Mouse (Mus musculus): Measurements from ENCODE around the gene Tmem258. TPM values are rescaled to one million over a fixed set of nuclear protein-coding genes. Genes with fewer than 3 reads are reported as not detected.
"Not testable (repeated sequence)": the region's sequence is repeated elsewhere in the genome, so short reads cannot be mapped to it uniquely, and the experiment has no call there.

Gene Tmem258
- polyA plus RNA-seq (2015; fragmentation: Nextera tagmentation; extraction: Ambion mirVana) = 351 and 380 TPM in 2 replicates

DNA sequence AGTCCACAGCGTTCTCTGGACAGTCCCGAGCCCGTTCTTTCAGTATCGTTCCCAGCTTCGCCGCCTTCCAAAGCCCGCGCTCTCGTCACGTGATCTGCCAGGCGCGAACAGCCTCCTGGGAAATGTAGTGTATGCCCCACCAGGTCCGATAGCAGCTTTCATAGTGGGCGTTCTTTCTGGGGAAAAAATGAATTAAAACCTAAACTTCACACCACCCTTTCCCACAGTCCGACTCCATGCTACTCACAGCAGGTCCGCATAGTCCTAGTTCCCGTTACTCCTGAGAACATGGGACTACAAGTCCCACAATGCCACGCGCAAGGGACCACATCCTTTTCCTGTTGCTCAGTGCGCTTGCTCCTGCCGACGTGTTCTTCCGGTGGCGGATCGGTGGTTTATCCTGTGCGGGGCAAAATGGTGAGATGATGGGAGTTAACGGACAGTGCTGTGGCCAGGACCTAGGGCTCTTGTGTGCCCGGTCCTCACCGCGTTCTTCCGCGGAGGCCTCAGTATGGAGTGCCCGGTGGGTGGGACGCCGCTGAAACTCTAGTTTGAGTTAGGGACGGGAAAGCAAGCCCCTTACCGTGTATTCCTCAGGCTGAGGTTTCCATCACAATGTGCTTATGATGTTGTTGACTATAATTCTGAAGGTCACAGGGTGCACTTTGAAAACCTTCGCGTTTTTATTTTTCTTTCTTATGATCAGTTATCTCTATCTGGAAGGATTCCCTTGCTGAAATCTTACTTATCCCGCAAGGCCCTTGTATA, at the start of gene Tmem258, which contains the start of gene Fen1:
Gene Tmem258 (plus strand): TSS at position 167 of the 768 bp plus-strand sequence.
Gene Fen1 (minus strand): TSS at position 322 of the 768 bp plus-strand sequence.
- H3K36me3 ChIP-seq = peaks cover 39% of the 10 kb centered on the region; the same call in 1 of the 2 replicates
- H3K9me3 ChIP-seq (replicated peaks) = no peaks in the 10 kb centered on the region

DNA sequence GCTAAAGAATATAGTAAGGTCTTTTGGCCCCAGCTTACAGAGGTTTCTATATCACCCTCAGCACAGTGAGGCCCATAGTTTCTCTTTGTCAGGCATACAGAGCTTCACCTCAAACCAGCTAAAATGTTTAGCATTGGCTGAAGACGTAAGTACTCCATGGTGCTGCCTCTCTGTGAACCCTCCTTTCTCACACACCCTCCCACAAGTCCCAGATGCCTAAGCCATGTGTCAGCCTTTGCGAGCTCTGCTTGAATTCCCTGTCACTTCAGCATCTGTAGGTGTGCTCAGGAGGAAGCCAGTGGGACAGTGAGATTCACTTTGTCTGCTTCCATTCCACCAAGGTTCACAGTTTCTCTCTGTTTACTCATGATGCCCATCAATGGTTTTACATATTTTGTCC, 46.1 kb upstream of the Tmem258 start:
- Histone ChIP-seq H3K36me3 (no peaks in the 10 kb centered on the region), H3K4me3 (no peak overlapping the region), H3K9ac (no peak overlapping the region), H3K27ac (no peak overlapping the region), H3K9me3 (replicated peaks) (no peaks in the 10 kb centered on the region), H3K4me1 (replicated peaks) (no peaks in the 10 kb centered on the region), H3K4me2 (no peak overlapping the region), H3K27me3 (no peaks in the 10 kb centered on the region)
- 50% methylated on average over 2 of the region's 2 CpGs for WGBS
- ATAC-seq (replicated peaks; ENCODE audit: insufficient number of reproducible peaks, insufficient read depth, low FRiP score, low read depth) = no peak

More for the DNA sequence above, at the start of gene Tmem258, which contains the start of gene Fen1:
- peak; percentile 86 for ATAC-seq (replicated peaks; ENCODE audit: insufficient number of reproducible peaks, insufficient read depth, low FRiP score, low read depth)
- WGBS = under 1% methylated on average over 40 of the region's 40 CpGs
- Histone ChIP-seq H3K9ac (peak within 1 kb of the TSS; percentile 80), H3K27me3 (no peaks in the 10 kb centered on the region), H3K4me1 (replicated peaks) (peaks cover 15% of the 10 kb centered on the region), H3K4me2 (peak within 1 kb of the TSS; percentile 77), H3K4me3 (peak within 1 kb of the TSS; percentile 82), H3K27ac (peak within 1 kb of the TSS; percentile 84)

DNA sequence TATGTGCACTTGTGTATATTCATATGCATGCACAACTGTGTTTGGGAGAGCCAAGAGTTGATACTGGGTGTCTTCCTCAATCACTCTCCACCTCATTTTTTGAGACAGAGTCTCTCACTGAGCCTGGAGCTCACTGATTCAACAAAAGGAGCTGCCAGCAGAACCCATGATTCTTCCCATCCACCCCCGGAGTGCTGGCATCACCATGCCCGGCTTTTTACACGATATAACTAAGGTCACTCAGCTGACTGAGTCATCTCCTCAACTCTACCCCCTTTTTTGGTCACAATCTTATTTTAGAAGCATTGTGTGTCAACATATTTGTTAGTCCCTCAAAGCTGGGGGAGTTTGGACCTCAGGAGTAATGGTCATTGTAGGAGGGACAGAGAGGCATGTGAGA, 39.9 kb upstream of the Tmem258 start:
- no peaks in the 10 kb centered on the region for H3K4me1 ChIP-seq (replicated peaks)
- no peak overlapping the region for H3K9ac ChIP-seq
- ATAC-seq (replicated peaks; ENCODE audit: insufficient number of reproducible peaks, insufficient read depth, low FRiP score, low read depth) = no peak
- H3K4me3 ChIP-seq = no peak overlapping the region
- H3K27ac ChIP-seq = no peak overlapping the region
- no peaks in the 10 kb centered on the region for H3K9me3 ChIP-seq (replicated peaks)
- H3K36me3 ChIP-seq = no peaks in the 10 kb centered on the region
- 72% methylated on average over 3 of the region's 3 CpGs for WGBS
- H3K4me2 ChIP-seq = no peak overlapping the region
- H3K27me3 ChIP-seq = no peaks in the 10 kb centered on the region

GRCm38 (mm10) chr19:10165928-10166327, 37.9 kb upstream of the Tmem258 start:
- not testable (repeated sequence) for ATAC-seq (replicated peaks; ENCODE audit: insufficient number of reproducible peaks, insufficient read depth, low FRiP score, low read depth); H3K9me3 ChIP-seq (replicated peaks)
- 78% methylated on average over 4 of the region's 4 CpGs for WGBS

DNA sequence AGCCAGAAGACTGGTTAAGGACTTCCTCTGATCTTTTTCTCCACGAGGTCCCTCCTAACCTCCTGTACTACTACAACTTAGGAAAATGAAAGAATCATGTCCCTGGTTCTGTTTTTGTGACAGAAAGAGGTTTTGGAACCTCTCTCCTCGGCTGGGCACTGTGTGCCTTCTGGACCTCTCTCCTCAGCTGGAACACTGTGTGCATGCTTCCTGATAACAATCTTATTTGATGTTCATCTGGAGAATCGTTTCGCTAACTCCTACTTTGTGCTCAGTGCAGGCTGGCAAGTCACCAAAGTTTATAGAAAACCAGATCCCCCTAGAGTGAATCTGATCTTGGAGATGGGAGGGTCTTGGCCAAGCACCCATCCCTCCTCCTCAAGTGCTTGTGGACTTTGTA, 36.7 kb upstream of the Tmem258 start:
- no peaks in the 10 kb centered on the region for H3K4me1 ChIP-seq (replicated peaks)
- WGBS = 65% methylated on average over 4 of the region's 4 CpGs
- no peaks in the 10 kb centered on the region for H3K36me3 ChIP-seq
- no peak overlapping the region for H3K4me2 ChIP-seq
- no peak overlapping the region for H3K9ac ChIP-seq
- ATAC-seq (replicated peaks; ENCODE audit: insufficient number of reproducible peaks, insufficient read depth, low FRiP score, low read depth) = no peak
- H3K27me3 ChIP-seq = no peaks in the 10 kb centered on the region
- no peak overlapping the region for H3K4me3 ChIP-seq
- no peak overlapping the region for H3K27ac ChIP-seq
- H3K9me3 ChIP-seq (replicated peaks) = no peaks in the 10 kb centered on the region

More at GRCm38 (mm10) chr19:10165928-10166327, 37.9 kb upstream of the Tmem258 start:
- H3K27ac ChIP-seq; H3K4me3 ChIP-seq; H3K36me3 ChIP-seq; H3K4me2 ChIP-seq; H3K27me3 ChIP-seq; H3K4me1 ChIP-seq (replicated peaks); H3K9ac ChIP-seq: not testable (repeated sequence)

DNA sequence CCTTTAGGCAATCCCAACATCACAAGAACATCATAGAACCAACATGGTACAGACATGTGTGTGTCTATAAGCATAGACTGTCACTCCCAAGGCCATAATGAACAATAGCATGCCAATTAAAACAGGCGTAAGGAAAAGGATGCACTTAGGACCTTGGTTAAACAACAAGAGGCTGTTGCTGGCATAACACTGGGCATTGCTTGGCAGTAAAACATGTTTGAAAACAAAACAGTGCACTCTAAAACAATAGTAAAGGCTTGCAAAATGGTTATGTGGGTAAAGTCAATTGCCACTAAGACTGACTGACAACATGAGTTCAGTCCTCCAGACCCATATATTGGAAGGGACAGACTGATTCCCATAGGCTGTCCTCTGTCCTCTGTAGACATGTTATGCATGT, 35.9 kb upstream of the Tmem258 start:
- Histone ChIP-seq H3K4me1 (replicated peaks) (no peaks in the 10 kb centered on the region), H3K36me3 (no peaks in the 10 kb centered on the region), H3K9me3 (replicated peaks) (no peaks in the 10 kb centered on the region), H3K4me2 (no peak overlapping the region), H3K4me3 (no peak overlapping the region), H3K27me3 (no peaks in the 10 kb centered on the region), H3K9ac (no peak overlapping the region), H3K27ac (no peak overlapping the region)
- 92% methylated on average over 1 of the region's 1 CpGs for whole genome bisulfite sequencing
- ATAC-seq (replicated peaks; ENCODE audit: insufficient number of reproducible peaks, insufficient read depth, low FRiP score, low read depth) = no peak

- 70% methylated on average over 3 of the region's 3 CpGs for WGBS
- Histone ChIP-seq H3K27me3 (no peaks in the 10 kb centered on the region), H3K9me3 (replicated peaks) (no peaks in the 10 kb centered on the region), H3K9ac (no peak overlapping the region), H3K27ac (no peak overlapping the region), H3K4me3 (no peak overlapping the region), H3K4me2 (no peak overlapping the region), H3K4me1 (replicated peaks) (no peaks in the 10 kb centered on the region), H3K36me3 (no peaks in the 10 kb centered on the region)
- no peak for ATAC-seq (replicated peaks; ENCODE audit: insufficient number of reproducible peaks, insufficient read depth, low FRiP score, low read depth)
Measured at GRCm38 (mm10) chr19:10168441-10168840, 35.4 kb upstream of the Tmem258 start.

DNA sequence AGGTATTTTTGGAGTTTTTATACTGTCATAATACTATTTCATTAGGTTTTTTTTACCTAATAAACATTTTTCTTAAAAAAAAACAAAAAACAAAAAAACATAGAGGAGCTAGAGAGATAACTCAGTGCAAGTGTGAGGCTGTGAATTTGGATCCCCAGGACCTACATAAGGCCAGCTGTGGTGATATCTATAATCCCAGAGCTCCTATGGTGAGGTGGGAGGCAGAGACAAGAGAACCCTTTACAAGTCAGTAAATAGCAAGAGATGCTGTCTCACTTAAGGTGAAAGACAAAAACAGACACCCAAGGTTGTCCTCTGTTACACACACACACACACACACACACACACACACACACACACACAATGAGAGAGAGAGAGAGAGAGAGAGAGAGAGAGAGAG, 34.6 kb upstream of the Tmem258 start:
- no peaks in the 10 kb centered on the region for H3K27me3 ChIP-seq
- H3K4me3 ChIP-seq = no peak overlapping the region
- H3K4me1 ChIP-seq (replicated peaks) = no peaks in the 10 kb centered on the region
- ATAC-seq (replicated peaks; ENCODE audit: insufficient number of reproducible peaks, insufficient read depth, low FRiP score, low read depth) = no peak
- H3K4me2 ChIP-seq = no peak overlapping the region
- no peaks in the 10 kb centered on the region for H3K36me3 ChIP-seq
- no peaks in the 10 kb centered on the region for H3K9me3 ChIP-seq (replicated peaks)
- H3K9ac ChIP-seq = no peak overlapping the region
- H3K27ac ChIP-seq = no peak overlapping the region

- not testable (repeated sequence) for H3K27me3 ChIP-seq; H3K9me3 ChIP-seq (replicated peaks); H3K27ac ChIP-seq; H3K36me3 ChIP-seq; ATAC-seq (replicated peaks; ENCODE audit: insufficient number of reproducible peaks, insufficient read depth, low FRiP score, low read depth); H3K4me2 ChIP-seq; H3K4me1 ChIP-seq (replicated peaks); H3K9ac ChIP-seq; H3K4me3 ChIP-seq
- 77% methylated on average over 3 of the region's 3 CpGs for WGBS
Measured at GRCm38 (mm10) chr19:10169692-10170330, 34.0 kb upstream of the Tmem258 start.

GRCm38 (mm10) chr19:10170466-10170865, 33.3 kb upstream of the Tmem258 start:
- no peaks in the 10 kb centered on the region for H3K27me3 ChIP-seq
- H3K27ac ChIP-seq = no peak overlapping the region
- ATAC-seq (replicated peaks; ENCODE audit: insufficient number of reproducible peaks, insufficient read depth, low FRiP score, low read depth) = no peak
- H3K36me3 ChIP-seq = no peaks in the 10 kb centered on the region
- no peak overlapping the region for H3K4me3 ChIP-seq
- H3K4me2 ChIP-seq = no peak overlapping the region
- WGBS = 35% methylated on average over 1 of the region's 1 CpGs
- no peak overlapping the region for H3K9ac ChIP-seq
- no peaks in the 10 kb centered on the region for H3K9me3 ChIP-seq (replicated peaks)
- no peaks in the 10 kb centered on the region for H3K4me1 ChIP-seq (replicated peaks)

DNA sequence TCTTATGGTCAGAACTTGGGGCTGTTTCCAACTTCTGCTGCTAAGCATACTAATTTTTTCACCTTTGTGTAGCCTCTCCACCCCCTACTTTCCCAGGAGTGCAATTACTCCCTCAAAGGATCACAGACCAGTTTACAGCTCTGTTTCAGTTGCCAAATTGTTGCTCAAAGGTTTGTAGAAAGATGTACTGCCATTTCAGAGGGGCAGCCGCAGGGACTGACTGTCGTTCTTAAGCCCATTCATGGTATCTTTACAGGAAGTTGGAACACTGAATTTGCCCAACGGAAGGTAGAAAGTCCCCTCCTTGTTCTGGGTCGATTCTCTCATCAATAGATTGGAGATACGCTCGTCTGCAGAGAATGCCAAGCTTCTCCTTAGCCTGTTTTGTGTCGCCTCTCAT, 32.5 kb upstream of the Tmem258 start:
- WGBS = 66% methylated on average over 7 of the region's 7 CpGs
- Histone ChIP-seq H3K27ac (no peak overlapping the region), H3K36me3 (no peaks in the 10 kb centered on the region), H3K9me3 (replicated peaks) (no peaks in the 10 kb centered on the region), H3K4me3 (no peak overlapping the region), H3K4me1 (replicated peaks) (no peaks in the 10 kb centered on the region; the same call in none of the 2 replicates), H3K4me2 (no peak overlapping the region), H3K27me3 (no peaks in the 10 kb centered on the region), H3K9ac (no peak overlapping the region)
- no peak for ATAC-seq (replicated peaks; ENCODE audit: insufficient number of reproducible peaks, insufficient read depth, low FRiP score, low read depth)

DNA sequence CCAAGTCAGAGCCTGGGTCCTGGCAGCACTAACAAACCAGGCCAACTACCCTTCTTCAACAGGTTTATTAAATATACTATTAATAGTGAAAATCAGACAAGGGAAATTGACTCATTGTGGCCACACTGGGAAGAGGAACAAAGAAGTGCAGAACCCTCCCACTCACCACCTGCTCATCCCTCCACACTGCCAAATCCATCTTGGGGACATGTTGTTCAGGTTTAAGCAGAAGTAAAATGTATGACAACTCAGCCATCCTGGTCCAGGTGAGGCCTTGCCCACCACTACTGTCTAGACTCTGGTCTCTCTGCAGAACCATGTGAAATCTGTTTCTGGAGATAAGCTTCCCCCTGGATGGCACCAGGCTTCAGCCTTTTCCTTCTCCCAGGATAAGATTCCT, 32.0 kb upstream of the Tmem258 start:
- Histone ChIP-seq H3K4me1 (replicated peaks) (peaks cover 2% of the 10 kb centered on the region), H3K4me2 (no peak overlapping the region), H3K4me3 (no peak overlapping the region), H3K27me3 (no peaks in the 10 kb centered on the region), H3K27ac (no peak overlapping the region), H3K36me3 (no peaks in the 10 kb centered on the region), H3K9me3 (replicated peaks) (no peaks in the 10 kb centered on the region), H3K9ac (no peak overlapping the region)
- ATAC-seq (replicated peaks; ENCODE audit: insufficient number of reproducible peaks, insufficient read depth, low FRiP score, low read depth) = no peak
